Mouse (Mus musculus) right cerebral cortex, postnatal 4 days (tissue): Measurements from ENCODE around the gene Dnal4.

Experiments used
- DNase-seq: peaks from one replicate; pipeline ENCODE4 v3.0.0-alpha.2; 2022

Dnal4 gene

GRCm38 (mm10) chr15:79798591-79798990 is 20.9 kb upstream of the Dnal4 start:
- DNase-seq: no peak

GRCm38 (mm10) chr15:79797680-79798079 is 20.0 kb upstream of the Dnal4 start:
- DNase-seq: no peak

GRCm38 (mm10) chr15:79797096-79797495 is 19.4 kb upstream of the Dnal4 start:
- no peak for DNase-seq

- DNase-seq: peak; percentile 48
Observed at GRCm38 (mm10) chr15:79796256-79796655, 18.6 kb upstream of the Dnal4 start.

GRCm38 (mm10) chr15:79794173-79794572 is 16.5 kb upstream of the Dnal4 start:
- DNase-seq: no peak

- no peak for DNase-seq
Observed at GRCm38 (mm10) chr15:79793076-79793475, 15.4 kb upstream of the Dnal4 start.

GRCm38 (mm10) chr15:79792455-79792854 is 14.8 kb upstream of the Dnal4 start:
- DNase-seq: peak; percentile 28

- no peak for DNase-seq
Observed at GRCm38 (mm10) chr15:79791502-79791901, 13.9 kb upstream of the Dnal4 start.

- no peak for DNase-seq
Observed at GRCm38 (mm10) chr15:79790905-79791304, 13.3 kb upstream of the Dnal4 start.

GRCm38 (mm10) chr15:79790111-79790510 is 12.5 kb upstream of the Dnal4 start:
- no peak for DNase-seq

GRCm38 (mm10) chr15:79787815-79788214 is 10.2 kb upstream of the Dnal4 start:
- no peak for DNase-seq

- DNase-seq: no peak
Observed at GRCm38 (mm10) chr15:79785056-79785455, 7.4 kb upstream of the Dnal4 start.

- DNase-seq: no peak
Observed at GRCm38 (mm10) chr15:79775662-79776061, 2.0 kb downstream of the Dnal4 start.

GRCm38 (mm10) chr15:79774117-79775027 is 3.3 kb downstream of the Dnal4 start:
- DNase-seq: peak; percentile 92

- no peak for DNase-seq
Observed at GRCm38 (mm10) chr15:79770629-79771240, 6.9 kb downstream of the Dnal4 start.

GRCm38 (mm10) chr15:79768302-79768701 is 9.3 kb downstream of the Dnal4 start:
- DNase-seq: no peak

- DNase-seq: no peak
Observed at GRCm38 (mm10) chr15:79767327-79767961, 10.2 kb downstream of the Dnal4 start.

GRCm38 (mm10) chr15:79766586-79767071 is 11.0 kb downstream of the Dnal4 start:
- DNase-seq: peak; percentile 37

GRCm38 (mm10) chr15:79766168-79766567 is 11.5 kb downstream of the Dnal4 start:
- DNase-seq: no peak

- DNase-seq: no peak
Observed at GRCm38 (mm10) chr15:79765361-79765760, 12.3 kb downstream of the Dnal4 start.

GRCm38 (mm10) chr15:79764539-79765267 is 12.9 kb downstream of the Dnal4 start:
- no peak for DNase-seq

GRCm38 (mm10) chr15:79763601-79764246 is 13.9 kb downstream of the Dnal4 start:
- DNase-seq: no peak
